Comparison of ENCODE assay signal across 8 mouse cellular contexts in the genomic region with DNA sequence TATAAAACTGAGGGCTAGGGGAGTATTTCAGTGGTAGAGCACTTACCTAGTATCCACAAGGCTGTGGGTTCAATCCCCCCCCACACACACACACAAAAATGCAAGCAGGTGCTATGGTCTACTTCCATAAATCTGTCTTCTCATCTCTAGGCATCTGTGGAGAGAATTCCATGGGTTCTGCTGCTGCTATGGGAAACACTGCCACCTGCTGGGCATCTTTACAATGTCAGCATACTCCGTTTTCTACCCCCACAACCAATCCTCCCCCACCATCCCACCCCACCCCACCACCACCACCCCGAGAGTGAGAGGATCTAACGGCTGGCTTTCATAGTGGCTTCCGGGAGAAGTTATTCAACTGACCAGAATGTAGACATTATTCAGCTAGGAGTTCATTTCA. TPM values are rescaled to one million over a fixed set of nuclear protein-coding genes. Genes with fewer than 3 reads are reported as not detected.
DNase-seq lines count a peak whose midpoint lies in the region; ATAC-seq and TF ChIP-seq lines count a peak whose summit lies in the region.

No protein-coding gene starts in this region.

- no peaks in the 10 kb centered on the region for H3K9me3 ChIP-seq in heart, embryonic 11.5 days (replicated peaks; ENCODE audit: control insufficient read depth, low read length)
- H3K9me3 ChIP-seq in lung, postnatal 0 days (ENCODE audit: low read length) = no peaks in the 10 kb centered on the region

- ATAC-seq in heart, embryonic 11.5 days (replicated peaks; ENCODE audit: insufficient number of reproducible peaks, low FRiP score, low TSS enrichment) = no peak
- peak; percentile 52 for ATAC-seq in lung, postnatal 0 days

- intact Hi-C loops in heart, adult 2 months (cut with DNase I) = loop anchor here (2.0 to 10.0 kb wide), 3 partner anchors 70 to 293 kb away; partner anchors contain the start of genes Churc1, Fntb and Hspa2

- peak; percentile 56 to 74 for DNase-seq in heart, adult 2 months
- DNase-seq in adipocyte (ENCODE audit: low spot score) = peak; percentile 72
- peak; percentile 69 for DNase-seq in heart, adult 8-10 months (ENCODE audit: low spot score)
- DNase-seq in kidney, postnatal 4 days = peak; percentile 85
- peak; percentile 82 for DNase-seq in lung, postnatal 0 days (ENCODE audit: low spot score)
- peak; percentile 77 for DNase-seq in right cerebral cortex, postnatal 14 days

- H3K36me3 ChIP-seq in heart, adult 2 months (ENCODE audit: control insufficient read depth, insufficient read depth, low read length) = no peaks in the 10 kb centered on the region
- no peaks in the 10 kb centered on the region for H3K36me3 ChIP-seq in heart, embryonic 11.5 days (ENCODE audit: control insufficient read depth, insufficient read depth, low read length)
- no peaks in the 10 kb centered on the region for H3K36me3 ChIP-seq in lung, postnatal 0 days (ENCODE audit: insufficient read depth, low read length)

- no peaks in the 10 kb centered on the region for H3K79me2 ChIP-seq in heart, adult 2 months (replicated peaks; ENCODE audit: control insufficient read depth, insufficient read depth, low read length)

- H3K4me1 ChIP-seq in heart, adult 2 months (ENCODE audit: control insufficient read depth, insufficient read depth, low read length) = peaks cover 2% of the 10 kb centered on the region
- no peaks in the 10 kb centered on the region for H3K4me1 ChIP-seq in heart, embryonic 11.5 days (ENCODE audit: control insufficient read depth, insufficient read depth, low read length)
- no peaks in the 10 kb centered on the region for H3K4me1 ChIP-seq in cortical plate, adult 2 months (ENCODE audit: control insufficient read depth, insufficient read depth, low read length)
- H3K4me1 ChIP-seq in lung, postnatal 0 days (ENCODE audit: insufficient read depth, low read depth, low read length) = peaks cover 2% of the 10 kb centered on the region; the same call in 1 of the 2 replicates

- TF ChIP-seq POLR2A in heart, adult 2 months (IDR thresholded peaks at IDR 0.05; ENCODE audit: insufficient read depth, low read depth, low read length) = no peak
- no peak for TF ChIP-seq POLR2A in cortical plate, adult 2 months (IDR thresholded peaks at IDR 0.05; ENCODE audit: extremely low read depth, insufficient read depth, low read length)

- H3K4me2 ChIP-seq in heart, embryonic 11.5 days = no peak overlapping the region
- no peak overlapping the region for H3K4me2 ChIP-seq in lung, postnatal 0 days (replicated peaks; ENCODE audit: low read depth, low read length)

- no peak overlapping the region for H3K27ac ChIP-seq in heart, adult 2 months
- H3K27ac ChIP-seq in heart, embryonic 11.5 days (ENCODE audit: low read depth, low read length) = no peak overlapping the region
- no peak overlapping the region for H3K27ac ChIP-seq in cortical plate, adult 2 months (ENCODE audit: insufficient read depth, low read length)
- no peak overlapping the region for H3K27ac ChIP-seq in lung, postnatal 0 days (ENCODE audit: low read length)

- WGBS in heart, adult 2 months = 3% methylated on average over 4 of the region's 4 CpGs
- WGBS in heart, embryonic 11.5 days (ENCODE audit: insufficient replicate concordance) = 14% methylated on average over 4 of the region's 4 CpGs
- WGBS in lung, postnatal 0 days = 12% methylated on average over 4 of the region's 4 CpGs

- TF ChIP-seq EP300 in heart, adult 2 months (IDR thresholded peaks at IDR 0.05; ENCODE audit: insufficient read depth, low read depth, low read length) = 0 out of 2 replicates have a peak, but pooled peaks have one; percentile 39
- TF ChIP-seq EP300 in lung, postnatal 0 days (IDR thresholded peaks at IDR 0.05) = no peak

- peak; percentile 81 for TF ChIP-seq CTCF in heart, adult 2 months (IDR thresholded peaks at IDR 0.05)
- TF ChIP-seq CTCF in cortical plate, adult 2 months (IDR thresholded peaks at IDR 0.05; ENCODE audit: extremely low read depth, insufficient read depth, low read length) = peak; percentile 83
- peak; percentile 78 for TF ChIP-seq CTCF in lung, postnatal 0 days (IDR thresholded peaks at IDR 0.05)

- H3K27me3 ChIP-seq in heart, adult 2 months (ENCODE audit: control insufficient read depth, insufficient read depth, low read length) = no peaks in the 10 kb centered on the region
- H3K27me3 ChIP-seq in heart, embryonic 11.5 days (ENCODE audit: control insufficient read depth, insufficient read depth, low read length) = no peaks in the 10 kb centered on the region
- H3K27me3 ChIP-seq in lung, postnatal 0 days (replicated peaks; ENCODE audit: insufficient read depth, low read length) = no peaks in the 10 kb centered on the region

- no peak overlapping the region for H3K9ac ChIP-seq in heart, adult 2 months (ENCODE audit: low read depth, low read length)
- H3K9ac ChIP-seq in heart, embryonic 11.5 days (ENCODE audit: low read depth, low read length) = no peak overlapping the region
- H3K9ac ChIP-seq in lung, postnatal 0 days (replicated peaks; ENCODE audit: low read depth) = no peak overlapping the region

- no peak overlapping the region for H3K4me3 ChIP-seq in heart, adult 2 months
- H3K4me3 ChIP-seq in heart, embryonic 11.5 days (ENCODE audit: low read depth, low read length) = no peak overlapping the region
- no peak overlapping the region for H3K4me3 ChIP-seq in cortical plate, adult 2 months (ENCODE audit: insufficient read depth, low read length)
- no peak overlapping the region for H3K4me3 ChIP-seq in lung, postnatal 0 days (ENCODE audit: low read depth, low read length)

RNA-seq across cellular contexts. Expression of gene Ppp1r36, which starts 54.7 kb away (rescaled TPM):
- total RNA-seq in heart, adult 2 months (2021) = under 1 TPM; 0.14 to 0.16 TPM
- 0.09 and 0.41 TPM in 2 replicates for polyA plus RNA-seq in heart, adult 2 months (2012; rRNA removed)
- polyA plus RNA-seq in heart, embryonic 11.5 days (2014; fragmentation: Nextera tagmentation; extraction: Ambion mirVana) = 2.8 and 3.7 TPM in 2 replicates
- 1.3 and 1.8 TPM in 2 replicates for polyA plus RNA-seq in cortical plate, adult 2 months (2012; rRNA removed)
- total RNA-seq in heart, adult 8-10 months (2022) = under 1 TPM in 2 of 4 experiments, not detected in 2; 0.41 to 0.69 TPM
- 11.5 and 14.0 TPM in 2 replicates for polyA plus RNA-seq in lung, postnatal 0 days (2015; fragmentation: Nextera tagmentation; extraction: Ambion mirVana)

RNA-seq across cellular contexts. Expression of gene Plekhg3, which starts 58.6 kb away (rescaled TPM):
- total RNA-seq in heart, adult 2 months (2021) = 10 to 100 TPM; 11.6 to 13.6 TPM
- 12.9 and 16.8 TPM in 2 replicates for polyA plus RNA-seq in heart, adult 2 months (2012; rRNA removed)
- 4.4 and 5.4 TPM in 2 replicates for polyA plus RNA-seq in heart, embryonic 11.5 days (2014; fragmentation: Nextera tagmentation; extraction: Ambion mirVana)
- 16.0 and 19.0 TPM in 2 replicates for polyA plus RNA-seq in cortical plate, adult 2 months (2012; rRNA removed)
- 10 to 100 TPM; 11.4 to 14.3 (median 13.2) TPM for total RNA-seq in heart, adult 8-10 months (2022)
- polyA plus RNA-seq in lung, postnatal 0 days (2015; fragmentation: Nextera tagmentation; extraction: Ambion mirVana) = 2.1 and 2.9 TPM in 2 replicates
